ENCODE assay signal across 17 mouse cellular contexts in the genomic region with DNA sequence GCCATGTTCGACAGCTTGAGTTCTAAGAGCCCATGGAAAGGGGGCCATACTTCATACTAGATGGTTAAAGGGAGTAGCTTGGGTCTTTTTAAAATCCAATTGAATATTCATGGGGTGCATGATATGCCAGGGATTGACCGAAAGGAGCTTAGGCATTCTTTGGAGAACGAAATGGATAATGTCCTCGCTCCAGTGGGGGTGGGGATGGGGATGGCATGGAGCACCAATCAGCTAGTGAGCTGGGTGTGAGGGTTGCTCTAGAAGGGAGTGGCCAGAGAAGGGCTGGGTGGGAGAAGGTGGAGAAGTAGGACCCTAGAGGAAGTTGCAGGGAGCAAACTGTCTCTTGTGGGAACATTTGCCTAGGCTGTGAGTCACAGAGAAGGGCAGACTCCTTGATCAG.
DNase-seq lines count a peak whose midpoint lies in the region; ATAC-seq and TF ChIP-seq lines count a peak whose summit lies in the region.
"Had no signal": no experiment of that assay in that cellular context is flagged by ENCODE, and none has a peak within 500 bp of the region (broad histone marks: within the 10 kb centered on the region; RNA-seq: fewer than 3 reads in every experiment).

No protein-coding gene starts in this region.

- DNase-seq in forebrain, embryonic 10.5 days (ENCODE audit: extremely low spot score, low spot score) = no peak
- DNase-seq in hindbrain, embryonic 11.5 days (ENCODE audit: low spot score) = no peak
- DNase-seq in midbrain, embryonic 10.5 days (ENCODE audit: low spot score) = no peak
- peak; percentile 37 for DNase-seq in midbrain, postnatal 0 days (ENCODE audit: low spot score)
- no peak for DNase-seq in kidney, adult 18-20 months
- DNase-seq: B cell, adult 2 months; cerebellum, adult 8-10 months; embryo, embryonic 11 days; kidney, adult 2 months; kidney, postnatal 36 days; lung, embryonic 14.5 days; lung, postnatal 36 days had no signal

- no peaks in the 10 kb centered on the region for H3K27me3 ChIP-seq in forebrain, embryonic 13.5 days
- H3K27me3 ChIP-seq in forebrain, embryonic 10.5 days (ENCODE audit: poor library complexity, severe bottlenecking) = no peaks in the 10 kb centered on the region
- H3K27me3 ChIP-seq in hindbrain, embryonic 11.5 days (ENCODE audit: control insufficient read depth, insufficient read depth, low read length) = no peaks in the 10 kb centered on the region
- H3K27me3 ChIP-seq in midbrain, embryonic 10.5 days (ENCODE audit: low read depth, poor library complexity, severe bottlenecking) = no peaks in the 10 kb centered on the region
- no peaks in the 10 kb centered on the region for H3K27me3 ChIP-seq in midbrain, postnatal 0 days (ENCODE audit: insufficient read depth, low read length)
- H3K27me3 ChIP-seq in kidney, embryonic 14.5 days (ENCODE audit: control insufficient read depth, insufficient read depth, low read length) = no peaks in the 10 kb centered on the region
- H3K27me3 ChIP-seq: limb, embryonic 12.5 days; liver, embryonic 12.5 days had no signal

- ATAC-seq in forebrain, embryonic 13.5 days = no peak
- no peak for ATAC-seq in hindbrain, embryonic 11.5 days (ENCODE audit: low FRiP score)
- no peak for ATAC-seq in midbrain, postnatal 0 days (ENCODE audit: low FRiP score)
- ATAC-seq in kidney, embryonic 14.5 days (ENCODE audit: low FRiP score, low TSS enrichment) = no peak
- ATAC-seq: liver, embryonic 12.5 days had no signal

- 0 out of 2 replicates have a peak, but pooled peaks cover 7% of the 10 kb centered on the region for H3K36me3 ChIP-seq in forebrain, embryonic 13.5 days (ENCODE audit: poor library complexity, severe bottlenecking)
- H3K36me3 ChIP-seq in forebrain, embryonic 10.5 days (replicated peaks) = peaks cover 47% of the 10 kb centered on the region
- H3K36me3 ChIP-seq in hindbrain, embryonic 11.5 days (ENCODE audit: control insufficient read depth, insufficient read depth, low read length) = 0 out of 2 replicates have a peak, but pooled peaks cover 2% of the 10 kb centered on the region
- peaks cover 45% of the 10 kb centered on the region for H3K36me3 ChIP-seq in midbrain, embryonic 10.5 days
- H3K36me3 ChIP-seq in midbrain, postnatal 0 days (ENCODE audit: insufficient read depth, low read length) = peaks cover 3% of the 10 kb centered on the region; the same call in 1 of the 2 replicates
- no peaks in the 10 kb centered on the region for H3K36me3 ChIP-seq in kidney, embryonic 14.5 days (ENCODE audit: control insufficient read depth, insufficient read depth, low read length)
- H3K36me3 ChIP-seq: liver, embryonic 12.5 days had no signal

- H3K4me1 ChIP-seq in forebrain, embryonic 13.5 days = peaks cover 89% of the 10 kb centered on the region
- H3K4me1 ChIP-seq in forebrain, embryonic 10.5 days = peaks cover 84% of the 10 kb centered on the region
- H3K4me1 ChIP-seq in hindbrain, embryonic 11.5 days (replicated peaks; ENCODE audit: control insufficient read depth, insufficient read depth, low read length) = peaks cover 36% of the 10 kb centered on the region
- H3K4me1 ChIP-seq in midbrain, embryonic 10.5 days = peaks cover 92% of the 10 kb centered on the region
- peaks cover 35% of the 10 kb centered on the region for H3K4me1 ChIP-seq in midbrain, postnatal 0 days (ENCODE audit: insufficient read depth, low read length)
- peaks cover 14% of the 10 kb centered on the region for H3K4me1 ChIP-seq in kidney, embryonic 14.5 days (ENCODE audit: control insufficient read depth, insufficient read depth, low read length)

- no peak for TF ChIP-seq CTCF in midbrain, postnatal 0 days (IDR thresholded peaks at IDR 0.05)

- 45% methylated on average over 4 of the region's 4 CpGs for WGBS in forebrain, embryonic 13.5 days
- 59% methylated on average over 4 of the region's 4 CpGs for WGBS in forebrain, embryonic 10.5 days
- 48% methylated on average over 4 of the region's 4 CpGs for WGBS in hindbrain, embryonic 11.5 days
- 49% methylated on average over 4 of the region's 4 CpGs for WGBS in midbrain, embryonic 10.5 days
- whole genome bisulfite sequencing in midbrain, postnatal 0 days = 28% methylated on average over 4 of the region's 4 CpGs
- 57% methylated on average over 4 of the region's 4 CpGs for WGBS in kidney, embryonic 14.5 days

- no peaks in the 10 kb centered on the region for H3K9me3 ChIP-seq in forebrain, embryonic 13.5 days (replicated peaks)
- no peaks in the 10 kb centered on the region for H3K9me3 ChIP-seq in forebrain, embryonic 10.5 days
- H3K9me3 ChIP-seq in hindbrain, embryonic 11.5 days (ENCODE audit: control insufficient read depth, low read length) = no peaks in the 10 kb centered on the region
- no peaks in the 10 kb centered on the region for H3K9me3 ChIP-seq in midbrain, embryonic 10.5 days (replicated peaks)
- no peaks in the 10 kb centered on the region for H3K9me3 ChIP-seq in midbrain, postnatal 0 days (ENCODE audit: low read length)
- no peaks in the 10 kb centered on the region for H3K9me3 ChIP-seq in kidney, embryonic 14.5 days (ENCODE audit: control insufficient read depth, low read length)
- H3K9me3 ChIP-seq: limb, embryonic 12.5 days; liver, embryonic 12.5 days had no signal

- H3K4me3 ChIP-seq in forebrain, embryonic 13.5 days = no peak overlapping the region
- H3K4me3 ChIP-seq in forebrain, embryonic 10.5 days = no peak overlapping the region
- no peak overlapping the region for H3K4me3 ChIP-seq in hindbrain, embryonic 11.5 days (ENCODE audit: low read depth, low read length)
- no peak overlapping the region for H3K4me3 ChIP-seq in midbrain, embryonic 10.5 days
- H3K4me3 ChIP-seq in midbrain, postnatal 0 days (ENCODE audit: low read depth, low read length) = no peak overlapping the region
- no peak overlapping the region for H3K4me3 ChIP-seq in kidney, embryonic 14.5 days (ENCODE audit: low read length)
- H3K4me3 ChIP-seq: limb, embryonic 12.5 days; liver, embryonic 12.5 days had no signal

- H3K9ac ChIP-seq in forebrain, embryonic 13.5 days = no peak overlapping the region
- H3K9ac ChIP-seq in hindbrain, embryonic 11.5 days (ENCODE audit: low read depth, low read length) = no peak overlapping the region
- H3K9ac ChIP-seq in midbrain, postnatal 0 days (replicated peaks; ENCODE audit: low read length, poor library complexity, severe bottlenecking) = no peak overlapping the region
- H3K9ac ChIP-seq in kidney, embryonic 14.5 days (ENCODE audit: low read depth, low read length) = no peak overlapping the region
- H3K9ac ChIP-seq: limb, embryonic 12.5 days; liver, embryonic 12.5 days; lung, embryonic 14.5 days had no signal

- no peak overlapping the region for H3K4me2 ChIP-seq in forebrain, embryonic 13.5 days
- no peak overlapping the region for H3K4me2 ChIP-seq in hindbrain, embryonic 11.5 days (replicated peaks; ENCODE audit: low read depth, low read length)
- H3K4me2 ChIP-seq in midbrain, postnatal 0 days (ENCODE audit: low read depth, low read length, poor library complexity, severe bottlenecking) = no peak overlapping the region
- H3K4me2 ChIP-seq in kidney, embryonic 14.5 days (replicated peaks; ENCODE audit: low read depth, low read length) = no peak overlapping the region
- H3K4me2 ChIP-seq: limb, embryonic 12.5 days; liver, embryonic 12.5 days; lung, embryonic 14.5 days had no signal

- H3K27ac ChIP-seq in forebrain, embryonic 13.5 days = peak overlapping the region; percentile 92
- no peak overlapping the region for H3K27ac ChIP-seq in forebrain, embryonic 10.5 days
- 0 out of 2 replicates have a peak overlapping the region, but pooled peaks have one; percentile 7 for H3K27ac ChIP-seq in hindbrain, embryonic 11.5 days (ENCODE audit: low read depth, low read length)
- peak overlapping the region; percentile 83; the same call in 1 of the 2 replicates for H3K27ac ChIP-seq in midbrain, embryonic 10.5 days (replicated peaks)
- no peak overlapping the region; the same call in 1 of the 2 replicates for H3K27ac ChIP-seq in midbrain, postnatal 0 days (ENCODE audit: low read depth, low read length)
- no peak overlapping the region for H3K27ac ChIP-seq in kidney, embryonic 14.5 days (ENCODE audit: low read depth, low read length)
- H3K27ac ChIP-seq: limb, embryonic 12.5 days; liver, embryonic 12.5 days; stomach, postnatal 0 days had no signal

Comparison
In these comparisons a context has a peak if more than half of its experiments do, and no peak if none do; other contexts are left out.
1. H3K27ac ChIP-seq: peak in forebrain, embryonic 13.5 days (single experiment), hindbrain, embryonic 11.5 days (single experiment) and midbrain, embryonic 10.5 days (single experiment); none in forebrain, embryonic 10.5 days (single experiment), midbrain, postnatal 0 days (single experiment) and kidney, embryonic 14.5 days (single experiment).